Mouse (Mus musculus) MEL (cell line): ENCODE measurements at regions not wholly inside any gene's neighbourhood (a gene's known extent, or its start where the extent isn't known, plus 50 kb on each side); places are given as distances from the start of the nearest gene placed in this dataset.

Experiments used
- DNase-seq: peaks from one replicate; pipeline ENCODE4 v3.0.0; 2011; ENCODE audit warnings: low read depth, low spot score
- H3K27ac ChIP-seq: 2 replicates; pipeline ENCODE4 v1.5.1; 2012; ENCODE audit warnings: low read depth, mild to moderate bottlenecking, control low read depth, low read length, moderate library complexity; ENCODE audit not compliant: control insufficient read depth
- H3K27me3 ChIP-seq, 2 experiments: fragments of 150-350 bp in 1 of 2; sonication (generic) in 1 of 2; 2 replicates each; pipeline ENCODE4 v1.6.1; 2012; ENCODE audit warnings: low read length in 2 of 2, mild to moderate bottlenecking in 2 of 2, improper control_type of control experiment in 1 of 2, moderate library complexity in 1 of 2; ENCODE audit not compliant: insufficient read depth in 2 of 2, control insufficient read depth in 1 of 2
- H3K36me3 ChIP-seq, 2 experiments: 2 replicates each; pipeline ENCODE4 v1.6.1; 2012 to 2014; ENCODE audit warnings: low read length in 2 of 2, improper control_type of control experiment in 1 of 2, inconsistent platforms in 1 of 2, mild to moderate bottlenecking in 1 of 2; ENCODE audit not compliant: insufficient read depth in 2 of 2, control insufficient read depth in 1 of 2
- H3K4me1 ChIP-seq, 2 experiments: fragments of 150-350 bp in 1 of 2; sonication (generic) in 1 of 2; 2 replicates each; pipeline ENCODE4 v1.6.1; 2012; ENCODE audit warnings: low read length in 2 of 2, improper control_type of control experiment in 1 of 2, mild to moderate bottlenecking in 1 of 2; ENCODE audit not compliant: insufficient read depth in 2 of 2, control insufficient read depth in 1 of 2
- H3K4me3 ChIP-seq, 2 experiments: fragments of 150-350 bp in 1 of 2; sonication (generic) in 1 of 2; 2 replicates each; pipeline ENCODE4 v1.5.1; 2012; ENCODE audit warnings: low read depth in 2 of 2, low read length in 2 of 2, mild to moderate bottlenecking in 2 of 2, moderate library complexity in 2 of 2, control low read depth in 1 of 2, improper control_type of control experiment in 1 of 2; ENCODE audit not compliant: control insufficient read depth in 1 of 2, insufficient read depth in 1 of 2
- H3K79me2 ChIP-seq: 2 replicates; pipeline ENCODE4 v1.6.1; 2012; ENCODE audit warnings: mild to moderate bottlenecking, low read length, moderate library complexity; ENCODE audit not compliant: control insufficient read depth, poor library complexity, insufficient read depth
- H3K9ac ChIP-seq: 2 replicates; pipeline ENCODE4 v1.6.1; 2012; ENCODE audit warnings: low read depth, mild to moderate bottlenecking, control low read depth, low read length, moderate library complexity; ENCODE audit not compliant: control insufficient read depth, poor library complexity, severe bottlenecking
- H3K9me3 ChIP-seq: fragments of 150-350 bp; sonication (generic); replicated peaks from 2 replicates; pipeline ENCODE4 v1.6.1; 2012; ENCODE audit warnings: mild to moderate bottlenecking, low read length, improper control_type of control experiment, moderate library complexity; ENCODE audit not compliant: insufficient read depth
- BHLHE40 ChIP-seq: IDR thresholded peaks from 2 replicates; pipeline ENCODE4 v1.6.1; 2012; ENCODE audit warnings: low read depth, mild to moderate bottlenecking, inconsistent platforms, low read length, improper control_type of control experiment, borderline replicate concordance
- CHD2 ChIP-seq: IDR thresholded peaks from 2 replicates; pipeline ENCODE4 v1.6.1; 2011; ENCODE audit warnings: low read length, improper control_type of control experiment
- CTCF ChIP-seq, 3 experiments: IDR thresholded peaks in 2 of 3; conservative IDR thresholded peaks in 1 of 3; 2 replicates each; pipeline ENCODE4 v1.5.1; 2011 to 2012; ENCODE audit warnings: low read length in 3 of 3, low read depth in 2 of 3, mild to moderate bottlenecking in 2 of 3, improper control_type of control experiment in 1 of 3, inconsistent platforms in 1 of 3, mixed read lengths in 1 of 3, moderate library complexity in 1 of 3; ENCODE audit not compliant: control insufficient read depth in 1 of 3, insufficient read depth in 1 of 3, poor library complexity in 1 of 3, severe bottlenecking in 1 of 3
- E2F4 ChIP-seq: IDR thresholded peaks from 2 replicates; pipeline ENCODE4 v1.6.1; 2011; ENCODE audit warnings: low read depth, low read length, improper control_type of control experiment, borderline replicate concordance
- EP300 ChIP-seq, 2 experiments: IDR thresholded peaks; 2 replicates each; pipeline ENCODE4 v1.6.1; 2011; ENCODE audit warnings: improper control_type of control experiment in 2 of 2, low read length in 2 of 2, low read depth in 1 of 2, mild to moderate bottlenecking in 1 of 2
- GABPA ChIP-seq: IDR thresholded peaks from 2 replicates; pipeline ENCODE4 v1.6.1; 2012; ENCODE audit warnings: low read depth, mild to moderate bottlenecking, inconsistent platforms, low read length, improper control_type of control experiment, moderate library complexity
- GATA1 ChIP-seq: IDR thresholded peaks from 2 replicates; pipeline ENCODE4 v1.6.1; 2011; ENCODE audit warnings: low read depth, low read length, improper control_type of control experiment
- HCFC1 ChIP-seq: IDR thresholded peaks from 2 replicates; pipeline ENCODE4 v1.6.1; 2012; ENCODE audit warnings: low read depth, mild to moderate bottlenecking, inconsistent platforms, low read length, improper control_type of control experiment, moderate library complexity
- JUND ChIP-seq: IDR thresholded peaks from 2 replicates; pipeline ENCODE4 v1.6.1; 2011; ENCODE audit warnings: low read depth, mild to moderate bottlenecking, improper control_type of control experiment, low read length
- MAFK ChIP-seq: IDR thresholded peaks from 2 replicates; pipeline ENCODE4 v1.6.1; 2011; ENCODE audit warnings: low read depth, mild to moderate bottlenecking, low read length, improper control_type of control experiment, borderline replicate concordance
- MAX ChIP-seq: IDR thresholded peaks from 2 replicates; pipeline ENCODE4 v1.6.1; 2011; ENCODE audit warnings: low read length, improper control_type of control experiment
- MAZ ChIP-seq: IDR thresholded peaks from 2 replicates; pipeline ENCODE4 v1.6.1; 2012; ENCODE audit warnings: low read depth, mild to moderate bottlenecking, inconsistent platforms, low read length, improper control_type of control experiment
- MXI1 ChIP-seq: IDR thresholded peaks from 2 replicates; pipeline ENCODE4 v1.6.1; 2011; ENCODE audit warnings: mild to moderate bottlenecking, low read depth, low read length, improper control_type of control experiment
- MYB ChIP-seq: IDR thresholded peaks from 2 replicates; pipeline ENCODE4 v1.6.1; 2011; ENCODE audit warnings: mild to moderate bottlenecking, low read depth, low read length, improper control_type of control experiment
- POLR2AphosphoS5 ChIP-seq: IDR thresholded peaks from 2 replicates; pipeline ENCODE4 v1.6.1; 2012; ENCODE audit warnings: low read depth, borderline replicate concordance, mild to moderate bottlenecking, inconsistent platforms, low read length, moderate library complexity, mixed read lengths
- RCOR1 ChIP-seq: IDR thresholded peaks from 2 replicates; pipeline ENCODE4 v1.6.1; 2012; ENCODE audit warnings: low read depth, mild to moderate bottlenecking, inconsistent platforms, low read length, improper control_type of control experiment
- SMC3 ChIP-seq: IDR thresholded peaks from 2 replicates; pipeline ENCODE4 v1.6.1; 2011; ENCODE audit warnings: low read depth, low read length, improper control_type of control experiment
- TAL1 ChIP-seq: IDR thresholded peaks from 2 replicates; pipeline ENCODE4 v1.6.1; 2012; ENCODE audit warnings: mild to moderate bottlenecking, inconsistent platforms, low read length, moderate library complexity, mixed read lengths
- TBP ChIP-seq: IDR thresholded peaks from 2 replicates; pipeline ENCODE4 v1.8.0; 2011; ENCODE audit warnings: low read depth, low read length, improper control_type of control experiment
- UBTF ChIP-seq: IDR thresholded peaks from 2 replicates; pipeline ENCODE4 v1.6.1; 2012; ENCODE audit warnings: low read depth, mild to moderate bottlenecking, inconsistent platforms, low read length, improper control_type of control experiment, moderate library complexity, borderline replicate concordance; ENCODE audit not compliant: insufficient read depth
- USF2 ChIP-seq, 2 experiments: IDR thresholded peaks; 2 replicates each; pipeline ENCODE4 v1.6.1; 2011 to 2012; ENCODE audit warnings: improper control_type of control experiment in 2 of 2, low read length in 2 of 2, borderline replicate concordance in 1 of 2, inconsistent platforms in 1 of 2, low read depth in 1 of 2, mild to moderate bottlenecking in 1 of 2; ENCODE audit not compliant: insufficient read depth in 1 of 2

DNA sequence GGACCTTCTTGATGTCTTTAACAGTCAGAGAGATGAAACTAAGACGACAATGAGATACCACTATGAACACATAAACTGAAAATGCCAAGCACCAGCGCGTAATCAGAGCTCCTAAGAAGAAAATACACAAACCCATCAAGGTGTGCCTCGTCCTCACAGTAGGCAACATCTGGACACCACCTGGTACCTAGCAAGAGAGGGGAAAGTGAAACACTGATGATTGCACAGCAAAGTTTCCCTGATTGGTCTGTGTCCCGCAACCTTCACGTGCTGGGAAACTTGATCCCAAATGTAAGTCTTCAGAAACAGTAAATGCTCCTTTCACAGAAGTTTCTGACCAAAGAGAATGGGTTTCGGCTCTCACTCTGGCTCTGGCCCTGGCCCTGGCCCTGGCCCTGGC is 158.9 kb upstream of the Ghr start:
- Histone ChIP-seq H3K9ac (no peak overlapping the region), H3K27ac (no peak overlapping the region), H3K79me2 (no peaks in the 10 kb centered on the region), H3K36me3 (no peaks in the 10 kb centered on the region), H3K4me1 (no peaks in the 10 kb centered on the region), H3K4me3 (no peak overlapping the region), H3K9me3 (no peaks in the 10 kb centered on the region)
- DNase-seq, result no peak
- no peak for TF ChIP-seq MAFK
- no peak for TF ChIP-seq UBTF
- TF ChIP-seq BHLHE40, result no peak
- TF ChIP-seq POLR2AphosphoS5, result no peak
- TF ChIP-seq HCFC1, result no peak
- no peak for TF ChIP-seq EP300 (IDR thresholded peaks at IDR 0.05; ENCODE audit: low read depth in 1 of 2, low read length in 2 of 2)
- no peak for TF ChIP-seq USF2 (IDR thresholded peaks at IDR 0.05; ENCODE audit: borderline replicate concordance in 1 of 2, insufficient read depth in 1 of 2, low read depth in 1 of 2, low read length in 2 of 2)
- TF ChIP-seq E2F4, result no peak
- TF ChIP-seq, all 39 proteins: peak for 0
- H3K27me3 ChIP-seq, result no peaks in the 10 kb centered on the region

DNA sequence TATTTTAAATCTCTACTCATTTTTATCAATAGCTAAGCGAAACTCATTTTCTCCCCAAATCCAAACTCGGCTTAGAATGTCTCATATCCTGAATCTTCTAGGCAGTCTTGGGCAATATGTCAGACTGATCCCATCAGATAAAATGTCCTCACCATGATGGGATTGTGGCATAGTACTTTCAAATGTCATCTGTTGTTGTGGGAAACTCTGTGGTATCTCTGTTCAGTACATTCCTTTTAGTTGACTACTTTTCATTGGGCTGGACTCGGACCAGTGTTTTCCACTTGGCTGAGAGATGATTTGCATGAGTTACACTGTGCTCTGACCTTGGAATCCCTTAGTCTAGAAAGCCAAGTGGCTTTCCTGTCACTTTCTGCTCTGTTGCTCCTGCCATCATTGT is 141.9 kb upstream of the Ghr start:
- Histone ChIP-seq H3K4me1 (no peaks in the 10 kb centered on the region), H3K4me3 (no peak overlapping the region), H3K9ac (no peak overlapping the region), H3K9me3 (no peaks in the 10 kb centered on the region), H3K79me2 (no peaks in the 10 kb centered on the region), H3K36me3 (no peaks in the 10 kb centered on the region), H3K27me3 (no peaks in the 10 kb centered on the region), H3K27ac (no peak overlapping the region)
- DNase-seq, result no peak
- TF ChIP-seq SMC3 (no peak), TBP (no peak), TAL1 (no peak), MAX (no peak), RCOR1 (no peak), POLR2AphosphoS5 (no peak), MYB (no peak), CTCF (IDR thresholded peaks at IDR 0.05 in 2 of 3, conservative IDR thresholded peaks at IDR 0.05 in 1 of 3; ENCODE audit: control insufficient read depth in 1 of 3, insufficient read depth in 1 of 3, low read depth in 2 of 3, low read length in 3 of 3, poor library complexity in 1 of 3, severe bottlenecking in 1 of 3) (no peak), MAZ (no peak), MXI1 (no peak), GATA1 (no peak), E2F4 (no peak), GABPA (no peak), CHD2 (no peak), JUND (no peak)
